Mouse (Mus musculus) spleen, adult 2 months (tissue): ENCODE results near the gene Stx1a. TPM values are rescaled to one million over a fixed set of nuclear protein-coding genes. Genes with fewer than 3 reads are reported as not detected.
"Not testable (repeated sequence)": the region's sequence is repeated elsewhere in the genome, so short reads cannot be mapped to it uniquely, and the experiment has no call there.

Experiments
- DNase-seq, 2 experiments: peaks; one replicate each; pipeline versions ENCODE4 v3.0.0 to v3.0.0-alpha.2; 2012 to 2021; ENCODE audit warnings: low spot score in 2 of 2, low read depth in 1 of 2
- H3K27ac ChIP-seq: fragments of 200-500 bp; 2 replicates; pipeline ENCODE4 v1.5.1; 2012; ENCODE audit warnings: low read length, inconsistent platforms; ENCODE audit not compliant: insufficient read depth
- H3K27me3 ChIP-seq: fragments of 200-500 bp; 2 replicates; pipeline ENCODE4 v1.6.1; 2012; ENCODE audit warnings: mild to moderate bottlenecking, moderate library complexity, low read length, inconsistent platforms; ENCODE audit not compliant: control insufficient read depth, insufficient read depth
- H3K36me3 ChIP-seq: fragments of 200-500 bp; 2 replicates; pipeline ENCODE4 v1.6.1; 2012; ENCODE audit warnings: mild to moderate bottlenecking, low read length, inconsistent platforms; ENCODE audit not compliant: control insufficient read depth, insufficient read depth
- H3K4me1 ChIP-seq: fragments of 200-500 bp; 2 replicates; pipeline ENCODE4 v1.6.1; 2011; ENCODE audit warnings: inconsistent platforms; ENCODE audit not compliant: control insufficient read depth, insufficient read depth, insufficient read length
- H3K4me3 ChIP-seq: fragments of 200-500 bp; 2 replicates; pipeline ENCODE4 v1.5.1; 2011; ENCODE audit warnings: mild to moderate bottlenecking, inconsistent platforms; ENCODE audit not compliant: insufficient read depth, insufficient read length; ENCODE audit errors: extremely low read depth
- CTCF ChIP-seq: fragments of 200-500 bp; IDR thresholded peaks from 2 replicates; pipeline ENCODE4 v1.5.1; 2011; ENCODE audit warnings: mild to moderate bottlenecking, inconsistent platforms; ENCODE audit not compliant: insufficient read depth, insufficient read length, insufficient replicate concordance; ENCODE audit errors: extremely low read depth
- POLR2A ChIP-seq: fragments of 200-500 bp; IDR thresholded peaks from 2 replicates; pipeline ENCODE4 v1.6.1; 2011; ENCODE audit warnings: low read depth, low read length, inconsistent platforms
- whole genome bisulfite sequencing: fragments of 180-500 bp; shearing (Covaris S2); methylation state at CpG from one replicate; pipeline ENCODE4 v1.1.7; 2018; 5-methylcytosine and 5-hydroxymethylcytosine counted together
- polyA plus RNA-seq: library from polyadenylated mRNA; depleted of rRNA; stranded (reverse); fragments of >200 nt; gene quantifications from 2 replicates; pipeline ENCODE4 v1.2.3, GENCODE M21; 2012

Stx1a gene
- polyA plus RNA-seq, 1 experiment = 8.5 TPM

DNA sequence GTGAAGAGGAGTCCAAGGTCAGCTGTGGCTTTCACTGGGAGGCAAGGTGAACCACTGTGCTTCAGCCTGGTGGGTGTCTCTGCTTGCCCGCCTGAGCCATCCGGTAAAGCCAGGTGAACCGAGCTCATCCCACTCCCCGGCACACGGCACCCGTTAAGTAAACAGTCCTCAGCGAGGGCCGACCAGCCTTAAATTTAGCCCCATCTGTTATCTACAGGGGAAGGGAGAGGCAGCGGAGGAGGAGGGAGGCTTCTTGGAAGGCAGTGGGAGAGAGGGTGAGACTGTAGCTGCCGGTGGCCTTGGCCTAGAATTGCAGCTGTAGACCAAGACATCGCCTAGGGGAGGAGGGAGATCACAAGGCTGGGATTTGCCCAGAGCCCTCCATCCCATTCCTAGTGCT lies 17.5 kb downstream of the Stx1a start:
- Histone ChIP-seq H3K27me3 (no peaks in the 10 kb centered on the region), H3K4me1 (no peaks in the 10 kb centered on the region), H3K27ac (peak overlapping the region; percentile 23; the same call in 1 of the 2 replicates), H3K4me3 (no peak overlapping the region), H3K36me3 (no peaks in the 10 kb centered on the region)
- no peak for DNase-seq
- WGBS = 88% methylated on average over 11 of the region's 11 CpGs
- no peak for TF ChIP-seq POLR2A
- no peak for TF ChIP-seq CTCF

DNA sequence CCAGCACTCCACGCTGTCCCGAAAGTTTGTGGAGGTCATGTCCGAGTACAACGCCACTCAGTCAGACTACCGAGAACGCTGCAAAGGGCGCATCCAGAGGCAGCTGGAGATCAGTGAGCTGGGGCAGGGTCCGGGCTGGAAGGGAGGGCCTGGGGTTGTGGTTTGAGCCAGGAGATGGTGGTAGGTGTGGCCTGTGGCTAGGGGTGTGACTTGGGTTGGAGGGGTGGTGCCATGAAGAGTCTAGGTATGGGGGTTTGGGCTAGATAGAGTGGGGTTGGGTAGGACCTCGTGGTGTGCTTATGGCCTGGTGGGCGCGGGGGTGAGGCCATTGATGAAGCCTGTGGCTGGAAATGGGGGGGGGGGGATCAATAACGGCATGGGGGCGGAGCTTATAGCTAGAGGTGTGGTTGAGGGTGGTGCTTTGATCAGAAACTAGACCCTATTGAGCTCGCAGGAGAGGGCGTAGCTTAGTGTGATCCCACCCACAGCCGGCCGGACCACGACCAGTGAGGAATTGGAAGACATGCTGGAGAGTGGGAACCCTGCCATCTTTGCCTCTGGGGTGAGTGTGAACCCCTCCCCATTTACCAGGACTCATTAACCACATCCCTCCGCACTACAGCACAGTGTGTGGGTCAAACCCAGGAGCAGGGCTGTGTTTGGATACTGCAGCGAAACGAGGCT lies 19.0 kb downstream of the Stx1a start:
- H3K27ac ChIP-seq = no peak overlapping the region

DNA sequence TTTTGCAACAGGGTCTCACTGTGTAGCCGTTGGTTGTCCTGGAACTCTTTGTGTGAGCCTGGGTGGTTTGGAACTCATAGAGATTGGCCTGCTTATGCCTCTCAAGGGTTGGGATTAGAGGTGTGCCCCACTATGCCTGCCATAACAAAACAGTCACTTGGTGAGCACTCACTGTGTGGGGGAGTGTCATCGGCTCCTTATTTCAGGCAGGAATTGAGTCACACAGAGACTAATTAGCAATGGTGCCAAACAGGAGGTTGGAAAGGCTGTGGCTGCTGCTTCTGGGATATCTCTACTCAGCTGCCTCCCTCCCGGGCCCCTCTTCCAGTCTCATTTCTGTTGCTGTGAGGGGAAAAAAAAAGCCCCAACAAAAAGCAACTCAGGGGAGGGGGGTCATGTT lies 21.3 kb downstream of the Stx1a start:
- DNase-seq = no peak
- WGBS = 94% methylated on average over 3 of the region's 3 CpGs
- Histone ChIP-seq H3K4me3 (no peak overlapping the region), H3K27me3 (no peaks in the 10 kb centered on the region), H3K4me1 (no peaks in the 10 kb centered on the region), H3K27ac (no peak overlapping the region), H3K36me3 (no peaks in the 10 kb centered on the region)
- TF ChIP-seq CTCF (no peak), POLR2A (no peak)

More for the DNA sequence above, 19.0 kb downstream of the Stx1a start:
- Histone ChIP-seq H3K36me3 (no peaks in the 10 kb centered on the region), H3K27me3 (no peaks in the 10 kb centered on the region), H3K4me3 (no peak overlapping the region), H3K4me1 (no peaks in the 10 kb centered on the region)
- WGBS = 84% methylated on average over 21 of the region's 21 CpGs
- TF ChIP-seq POLR2A (no peak), CTCF (no peak)
- DNase-seq = no peak

DNA sequence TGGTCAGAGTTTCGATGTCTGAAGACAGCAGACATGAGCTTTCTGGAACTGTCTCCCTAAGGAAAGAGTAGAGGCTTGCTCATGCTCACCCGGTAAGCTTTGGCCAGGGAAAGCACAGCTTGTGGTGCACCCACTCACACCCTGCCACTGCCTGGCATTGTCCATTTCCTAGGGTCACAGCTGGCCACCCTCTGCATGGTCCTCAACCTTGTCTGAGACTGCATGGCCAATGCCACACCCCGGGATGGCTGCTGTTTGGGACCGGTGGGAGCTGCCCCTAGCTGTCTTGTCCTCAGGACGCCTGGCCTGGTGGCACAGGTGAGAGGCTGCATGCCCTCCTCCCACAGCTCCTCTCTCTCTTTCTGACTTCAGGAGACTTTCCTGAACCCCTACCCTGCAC lies 25.3 kb downstream of the Stx1a start:
- no peaks in the 10 kb centered on the region for H3K27me3 ChIP-seq
- TF ChIP-seq POLR2A (no peak), CTCF (no peak)
- H3K4me3 ChIP-seq = no peak overlapping the region
- H3K36me3 ChIP-seq = peaks cover 3% of the 10 kb centered on the region; the same call in 1 of the 2 replicates
- no peaks in the 10 kb centered on the region for H3K4me1 ChIP-seq
- no peak overlapping the region for H3K27ac ChIP-seq
- DNase-seq = no peak
- 86% methylated on average over 5 of the region's 5 CpGs for WGBS

DNA sequence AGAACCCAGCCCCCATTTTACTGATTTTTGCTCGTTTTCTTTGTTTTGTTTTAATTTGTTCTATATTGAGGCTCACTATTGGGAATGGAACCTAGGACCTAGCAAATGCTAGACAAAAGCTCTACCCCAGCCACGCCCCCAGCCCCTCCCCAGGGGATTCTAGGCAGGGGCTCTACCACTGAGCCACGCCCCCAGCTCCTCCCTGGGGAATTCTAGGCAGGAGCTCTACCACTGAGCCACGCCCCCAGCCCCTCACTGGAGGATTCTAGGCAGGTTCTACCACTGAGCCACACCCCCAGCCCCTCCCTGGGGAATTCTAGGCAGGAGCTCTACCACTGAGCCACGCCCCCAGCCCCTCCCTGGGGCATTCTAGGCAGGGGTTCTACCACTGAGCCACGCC lies 26.0 kb downstream of the Stx1a start:
- H3K27me3 ChIP-seq, DNase-seq, H3K4me3 ChIP-seq, H3K27ac ChIP-seq, H3K4me1 ChIP-seq, H3K36me3 ChIP-seq: not testable (repeated sequence)
- 87% methylated on average over 5 of the region's 6 CpGs for WGBS

DNA sequence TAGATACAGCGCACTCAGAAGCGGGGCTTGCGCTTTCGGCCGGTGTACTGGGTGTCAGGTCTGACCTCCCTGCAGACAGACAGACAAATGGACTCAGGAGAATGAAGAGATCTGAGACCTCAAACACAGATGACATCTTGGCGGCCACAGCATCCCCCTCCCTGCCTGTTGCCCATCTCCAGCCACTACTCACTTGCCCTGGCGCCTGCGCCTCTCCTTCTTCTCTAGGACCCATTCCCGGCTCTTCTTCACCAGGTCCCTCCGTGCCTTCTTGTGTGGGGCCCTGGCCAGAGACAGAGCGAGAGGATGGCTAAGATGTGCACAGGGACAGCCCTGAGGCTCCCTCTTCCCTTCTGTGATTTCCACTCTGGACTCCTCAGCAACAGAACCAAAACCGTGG lies 30.1 kb downstream of the Stx1a start:
- peaks cover 17% of the 10 kb centered on the region for H3K36me3 ChIP-seq
- H3K4me1 ChIP-seq = no peaks in the 10 kb centered on the region
- H3K27me3 ChIP-seq = no peaks in the 10 kb centered on the region
- TF ChIP-seq POLR2A = no peak
- no peak for TF ChIP-seq CTCF
- DNase-seq = no peak
- no peak overlapping the region for H3K4me3 ChIP-seq
- WGBS = 93% methylated on average over 12 of the region's 12 CpGs
- H3K27ac ChIP-seq = no peak overlapping the region

DNA sequence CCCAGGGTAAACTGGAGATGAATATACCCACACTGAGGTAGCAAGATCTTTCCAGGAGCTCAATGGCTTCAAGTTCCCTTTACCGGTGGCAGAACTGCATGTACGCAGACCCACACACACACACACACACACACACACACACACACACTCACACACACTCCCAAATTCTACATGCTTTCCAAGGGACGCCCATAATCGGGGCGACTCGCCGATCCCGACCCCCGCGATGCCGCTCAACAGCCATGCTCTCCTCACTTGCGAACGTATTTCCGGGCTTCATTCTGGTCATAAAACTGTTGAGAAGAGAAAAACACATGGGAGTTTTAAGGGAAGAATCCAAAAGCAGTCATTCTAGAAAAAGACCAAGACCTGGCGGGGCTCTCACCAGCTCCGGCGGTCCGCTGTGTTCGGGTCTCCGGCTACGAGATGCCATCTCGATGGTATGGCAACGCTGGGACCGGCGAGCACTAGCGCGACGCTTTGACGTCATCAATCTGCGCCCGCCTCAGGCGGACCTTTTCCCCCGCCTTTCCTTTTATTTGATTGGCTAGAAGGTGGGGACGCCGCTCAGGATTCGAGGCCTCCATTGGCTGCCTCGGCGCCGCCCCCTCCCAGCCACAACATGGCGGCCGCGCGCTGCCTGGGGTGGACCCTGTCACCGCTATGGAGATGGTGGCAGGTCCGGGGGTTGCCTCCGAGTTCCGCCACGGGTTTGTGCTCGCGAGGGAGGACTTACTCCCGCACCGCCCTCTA lies 40.5 kb downstream of the Stx1a start, which contains the start of gene Dnajc30:
Gene Dnajc30, plus strand, starts transcription at position 574 of the 753 bp plus-strand sequence.
- DNase-seq = peak; percentile 92 to 94
- Histone ChIP-seq H3K4me3 (peak within 1 kb of the TSS; percentile 81), H3K36me3 (peaks cover 12% of the 10 kb centered on the region), H3K27ac (peak within 1 kb of the TSS; percentile 67), H3K27me3 (no peaks in the 10 kb centered on the region), H3K4me1 (no peaks in the 10 kb centered on the region; the same call in 1 of the 2 replicates)
- WGBS = under 1% methylated on average over 51 of the region's 52 CpGs
- TF ChIP-seq POLR2A (peak; percentile 60; the same call in 1 of the 2 replicates), CTCF (no peak)
